Mouse (Mus musculus) E14TG2a.4 (cell line): ENCODE results near the gene Vmn2r88.

Experiments
- CTCF ChIP-seq: conservative IDR thresholded peaks from 2 replicates; pipeline ENCODE4 v1.5.1; 2014; ENCODE audit warnings: low read length
- POU5F1 ChIP-seq: IDR thresholded peaks from 2 replicates; pipeline ENCODE4 v1.6.1; 2014; ENCODE audit warnings: low read length, borderline replicate concordance

DNA sequence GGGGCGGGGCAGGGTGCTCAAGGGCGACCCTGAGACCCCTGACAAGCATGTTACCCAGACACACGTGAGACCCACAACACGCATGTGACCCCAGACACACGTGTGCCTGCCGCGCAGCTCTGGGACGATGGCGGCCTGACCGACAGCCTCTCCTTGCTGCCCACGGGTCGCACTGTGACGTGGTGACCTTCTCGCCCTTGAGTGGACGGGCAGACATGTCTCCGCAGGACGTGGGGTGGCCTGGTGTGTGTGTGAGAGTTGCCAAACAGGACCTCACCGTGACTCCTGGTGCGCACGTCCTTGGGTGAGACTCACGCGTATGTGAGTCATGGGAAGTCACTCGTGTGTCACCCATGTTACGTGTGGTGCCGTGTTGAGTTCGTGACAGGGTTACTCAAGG, 24.4 kb downstream of the Vmn2r88 start:
- no peak for TF ChIP-seq CTCF
- TF ChIP-seq POU5F1 = no peak
